Mouse (Mus musculus): ENCODE measurements at regions not wholly inside any gene's neighbourhood (a gene's known extent, or its start where the extent isn't known, plus 50 kb on each side); places are given as distances from the start of the nearest gene placed in this dataset.

- no peak for DNase-seq (ENCODE audit: low read depth)
- TF ChIP-seq CTCF (IDR thresholded peaks at IDR 0.05; ENCODE audit: borderline replicate concordance, extremely low read depth, insufficient read depth, insufficient read length): peak; percentile 28; the same call in 1 of the 2 replicates
- no peak for TF ChIP-seq POLR2A (IDR thresholded peaks at IDR 0.05; ENCODE audit: borderline replicate concordance, extremely low read depth, insufficient read depth, insufficient read length, poor library complexity, severe bottlenecking)
These were observed 55.5 kb upstream of the Itprid1 start for GRCm38 (mm10) chr6:55781146-55781545.

GRCm38 (mm10) chr6:55775527-55775926, 61.2 kb upstream of the Itprid1 start:
- no peak for DNase-seq (ENCODE audit: low read depth)
- TF ChIP-seq CTCF (IDR thresholded peaks at IDR 0.05; ENCODE audit: borderline replicate concordance, extremely low read depth, insufficient read depth, insufficient read length) (no peak), POLR2A (IDR thresholded peaks at IDR 0.05; ENCODE audit: borderline replicate concordance, extremely low read depth, insufficient read depth, insufficient read length, poor library complexity, severe bottlenecking) (no peak)

- DNase-seq (ENCODE audit: low read depth): no peak
- TF ChIP-seq POLR2A (IDR thresholded peaks at IDR 0.05; ENCODE audit: borderline replicate concordance, extremely low read depth, insufficient read depth, insufficient read length, poor library complexity, severe bottlenecking): no peak
- no peak for TF ChIP-seq CTCF (IDR thresholded peaks at IDR 0.05; ENCODE audit: borderline replicate concordance, extremely low read depth, insufficient read depth, insufficient read length)
These were observed 66.4 kb upstream of the Itprid1 start for GRCm38 (mm10) chr6:55770341-55770740.

- peak; percentile 24 for DNase-seq (ENCODE audit: low read depth)
- TF ChIP-seq CTCF (IDR thresholded peaks at IDR 0.05; ENCODE audit: borderline replicate concordance, extremely low read depth, insufficient read depth, insufficient read length): no peak
- TF ChIP-seq POLR2A (IDR thresholded peaks at IDR 0.05; ENCODE audit: borderline replicate concordance, extremely low read depth, insufficient read depth, insufficient read length, poor library complexity, severe bottlenecking): no peak
These were observed 74.4 kb upstream of the Neurod6 start for GRCm38 (mm10) chr6:55755491-55755890.

GRCm38 (mm10) chr6:55750831-55751230, 69.8 kb upstream of the Neurod6 start:
- no peak for DNase-seq (ENCODE audit: low read depth)
- TF ChIP-seq CTCF (IDR thresholded peaks at IDR 0.05; ENCODE audit: borderline replicate concordance, extremely low read depth, insufficient read depth, insufficient read length) (no peak), POLR2A (IDR thresholded peaks at IDR 0.05; ENCODE audit: borderline replicate concordance, extremely low read depth, insufficient read depth, insufficient read length, poor library complexity, severe bottlenecking) (no peak)

- TF ChIP-seq POLR2A (IDR thresholded peaks at IDR 0.05; ENCODE audit: borderline replicate concordance, extremely low read depth, insufficient read depth, insufficient read length, poor library complexity, severe bottlenecking) (no peak), CTCF (IDR thresholded peaks at IDR 0.05; ENCODE audit: borderline replicate concordance, extremely low read depth, insufficient read depth, insufficient read length) (no peak)
- DNase-seq (ENCODE audit: low read depth): no peak
These were observed 64.7 kb upstream of the Neurod6 start for GRCm38 (mm10) chr6:55745859-55746151.

GRCm38 (mm10) chr6:55745105-55745858, 64.2 kb upstream of the Neurod6 start:
- peak; percentile 81 for DNase-seq (ENCODE audit: low read depth)
- TF ChIP-seq CTCF (IDR thresholded peaks at IDR 0.05; ENCODE audit: borderline replicate concordance, extremely low read depth, insufficient read depth, insufficient read length) (no peak), POLR2A (IDR thresholded peaks at IDR 0.05; ENCODE audit: borderline replicate concordance, extremely low read depth, insufficient read depth, insufficient read length, poor library complexity, severe bottlenecking) (no peak)

- DNase-seq (ENCODE audit: low read depth): no peak
- TF ChIP-seq CTCF (IDR thresholded peaks at IDR 0.05; ENCODE audit: borderline replicate concordance, extremely low read depth, insufficient read depth, insufficient read length): no peak
- TF ChIP-seq POLR2A (IDR thresholded peaks at IDR 0.05; ENCODE audit: borderline replicate concordance, extremely low read depth, insufficient read depth, insufficient read length, poor library complexity, severe bottlenecking): no peak
These were observed 50.3 kb upstream of the Neurod6 start for GRCm38 (mm10) chr6:55731301-55731826.

All from brain, embryonic 14.5 days (tissue).